Mouse (Mus musculus): ENCODE data around the gene Aifm3. TPM values are rescaled to one million over a fixed set of nuclear protein-coding genes. Genes with fewer than 3 reads are reported as not detected.

Aifm3 gene
- polyA plus RNA-seq (2015; fragmentation: Illumina TruSeq; extraction: RNeasy Lipid Tissue Mini Kit (QIAGEN cat#74804); ENCODE audit: low read depth, low replicate concordance) = 101 TPM

DNA sequence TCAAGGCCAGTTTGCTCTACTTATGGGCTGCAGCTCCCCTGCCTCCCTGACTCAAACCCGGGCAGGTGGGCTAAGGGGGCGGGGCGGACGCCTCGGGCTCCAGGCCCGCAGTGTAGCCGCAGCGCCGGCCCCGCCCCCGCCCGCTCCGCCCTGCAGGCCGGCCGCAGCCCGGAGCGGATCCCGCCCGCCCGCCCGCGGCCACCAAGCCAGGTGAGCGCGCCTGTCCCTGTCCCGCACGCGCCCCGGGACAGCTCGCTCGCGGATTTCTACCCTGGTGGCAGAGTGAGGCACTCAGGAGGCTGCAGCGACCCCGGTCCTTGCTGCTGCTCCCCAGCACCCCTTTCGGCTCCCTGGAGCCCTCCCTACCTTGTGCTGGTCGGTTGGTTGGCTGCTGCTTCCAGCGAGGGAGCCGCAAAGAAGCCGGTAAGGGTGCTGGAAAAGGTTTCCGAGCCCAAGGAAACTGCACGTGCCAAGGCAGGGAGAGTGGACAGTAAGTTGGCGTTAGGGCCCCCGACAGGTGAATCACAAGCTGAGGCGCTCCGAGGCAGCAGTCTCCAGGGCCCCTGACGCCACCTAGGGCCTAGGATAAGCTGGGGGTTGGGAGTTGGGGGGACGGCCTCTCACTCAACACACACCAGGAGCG, at the start of gene Aifm3:
Aifm3 (plus strand) TSS at position 143 of the 643 bp plus-strand sequence.

GRCm38 (mm10) chr16:17451541-17452372, 37.7 kb upstream of the Aifm3 start, which contains the start of gene Crkl:
Gene Crkl, plus strand, starts transcription at chr16:17451987.

GRCm38 (mm10) chr16:17508546-17509239, 19.3 kb downstream of the Aifm3 start, which contains the start of gene Lztr1:
Gene Lztr1, plus strand, starts transcription at chr16:17508688.

GRCm38 (mm10) chr16:17530640-17531288, 41.4 kb downstream of the Aifm3 start, which contains the start of gene Thap7:
Gene Thap7, minus strand, starts transcription at chr16:17531136.

Other genes starting within 250 kb of the Aifm3 start
- gene Tmem191c, start 213.5 kb upstream of the Aifm3 start, polyA plus RNA-seq (2015; fragmentation: Illumina TruSeq; extraction: RNeasy Lipid Tissue Mini Kit (QIAGEN cat#74804); ENCODE audit: low read depth, low replicate concordance) = 138 TPM
- 5.0 TPM for gene Serpind1, start 158.2 kb upstream of the Aifm3 start, polyA plus RNA-seq (2015; fragmentation: Illumina TruSeq; extraction: RNeasy Lipid Tissue Mini Kit (QIAGEN cat#74804); ENCODE audit: low read depth, low replicate concordance)
- gene Snap29, start 83.6 kb upstream of the Aifm3 start, polyA plus RNA-seq (2015; fragmentation: Illumina TruSeq; extraction: RNeasy Lipid Tissue Mini Kit (QIAGEN cat#74804); ENCODE audit: low read depth, low replicate concordance) = 24.2 TPM
- gene Pi4ka, start 83.3 kb upstream of the Aifm3 start, polyA plus RNA-seq (2015; fragmentation: Illumina TruSeq; extraction: RNeasy Lipid Tissue Mini Kit (QIAGEN cat#74804); ENCODE audit: low read depth, low replicate concordance) = 204 TPM
- 27.5 TPM for gene Crkl, start 37.6 kb upstream of the Aifm3 start, polyA plus RNA-seq (2015; fragmentation: Illumina TruSeq; extraction: RNeasy Lipid Tissue Mini Kit (QIAGEN cat#74804); ENCODE audit: low read depth, low replicate concordance)
- 174 TPM for gene Lztr1, start 19.1 kb downstream of the Aifm3 start, polyA plus RNA-seq (2015; fragmentation: Illumina TruSeq; extraction: RNeasy Lipid Tissue Mini Kit (QIAGEN cat#74804); ENCODE audit: low read depth, low replicate concordance)
- gene Thap7, start 41.5 kb downstream of the Aifm3 start, polyA plus RNA-seq (2015; fragmentation: Illumina TruSeq; extraction: RNeasy Lipid Tissue Mini Kit (QIAGEN cat#74804); ENCODE audit: low read depth, low replicate concordance) = 42.3 TPM
- 1.9 TPM for gene Lrrc74b, start 71.6 kb downstream of the Aifm3 start, polyA plus RNA-seq (2015; fragmentation: Illumina TruSeq; extraction: RNeasy Lipid Tissue Mini Kit (QIAGEN cat#74804); ENCODE audit: low read depth, low replicate concordance)
- 2.4 TPM for gene P2rx6, start 72.3 kb downstream of the Aifm3 start, polyA plus RNA-seq (2015; fragmentation: Illumina TruSeq; extraction: RNeasy Lipid Tissue Mini Kit (QIAGEN cat#74804); ENCODE audit: low read depth, low replicate concordance)
- gene Slc7a4, start 93.6 kb downstream of the Aifm3 start, polyA plus RNA-seq (2015; fragmentation: Illumina TruSeq; extraction: RNeasy Lipid Tissue Mini Kit (QIAGEN cat#74804); ENCODE audit: low read depth, low replicate concordance) = 65.0 TPM
- gene Smpd4, start 129.7 kb downstream of the Aifm3 start, polyA plus RNA-seq (2015; fragmentation: Illumina TruSeq; extraction: RNeasy Lipid Tissue Mini Kit (QIAGEN cat#74804); ENCODE audit: low read depth, low replicate concordance) = 61.5 TPM
- gene Ccdc74a, start 156.9 kb downstream of the Aifm3 start, polyA plus RNA-seq (2015; fragmentation: Illumina TruSeq; extraction: RNeasy Lipid Tissue Mini Kit (QIAGEN cat#74804); ENCODE audit: low read depth, low replicate concordance) = 29.0 TPM
- gene Med15, start 243.3 kb downstream of the Aifm3 start, polyA plus RNA-seq (2015; fragmentation: Illumina TruSeq; extraction: RNeasy Lipid Tissue Mini Kit (QIAGEN cat#74804); ENCODE audit: low read depth, low replicate concordance) = 43.6 TPM

Measured in brain, adult 10 weeks (tissue).